Mouse (Mus musculus) myocyte (in vitro differentiated cells): Measurements from ENCODE around the gene Dnal1. TPM values are rescaled to one million over a fixed set of nuclear protein-coding genes. Genes with fewer than 3 reads are reported as not detected.

Experiments
- H3K27me3 ChIP-seq: one replicate; pipeline ENCODE4 v1.6.1; 2011; ENCODE audit not compliant: control insufficient read depth, insufficient read depth, insufficient read length
- H3K36me3 ChIP-seq: one replicate; pipeline ENCODE4 v1.6.1; 2011; ENCODE audit not compliant: control insufficient read depth, insufficient read depth
- H3K4me2 ChIP-seq: one replicate; pipeline ENCODE4 v1.6.1; 2011; ENCODE audit warnings: low read depth, control low read depth
- H3K4me3 ChIP-seq: one replicate; pipeline ENCODE4 v1.5.1; 2011; ENCODE audit warnings: mild to moderate bottlenecking, control low read depth, moderate library complexity
- H3K79me2 ChIP-seq: one replicate; pipeline ENCODE4 v1.6.1; 2011; ENCODE audit not compliant: control insufficient read depth, insufficient read depth
- H3ac ChIP-seq: one replicate; pipeline ENCODE4 v1.6.1; 2011; ENCODE audit not compliant: control insufficient read depth, insufficient read length
- CEBPB ChIP-seq: IDR thresholded peaks from 2 replicates; pipeline ENCODE4 v1.6.1; 2011; ENCODE audit warnings: mild to moderate bottlenecking, moderate library complexity; ENCODE audit not compliant: poor library complexity, insufficient read depth, severe bottlenecking
- E2F4 ChIP-seq: IDR thresholded peaks from one replicate; pipeline ENCODE4 v1.6.1; 2011; ENCODE audit warnings: mild to moderate bottlenecking, control low read depth, moderate library complexity; ENCODE audit not compliant: insufficient read depth
- MAX ChIP-seq: IDR thresholded peaks from one replicate; pipeline ENCODE4 v1.6.1; 2011; ENCODE audit warnings: low read depth, mild to moderate bottlenecking, control low read depth
- MYOD1 ChIP-seq, 3 experiments: IDR thresholded peaks; one replicate each; pipeline ENCODE4 v1.6.1; 2011; ENCODE audit warnings: control low read depth in 2 of 3, low read depth in 2 of 3, mild to moderate bottlenecking in 2 of 3, moderate library complexity in 1 of 3; ENCODE audit not compliant: insufficient read length in 2 of 3, control insufficient read depth in 1 of 3
- MYOG ChIP-seq, 3 experiments: IDR thresholded peaks; one replicate each; pipeline ENCODE4 v1.6.1; 2011; ENCODE audit warnings: control low read depth in 2 of 3, low read depth in 2 of 3, mild to moderate bottlenecking in 2 of 3; ENCODE audit not compliant: insufficient read length in 2 of 3, control insufficient read depth in 1 of 3, insufficient read depth in 1 of 3
- POLR2A ChIP-seq: IDR thresholded peaks from one replicate; pipeline ENCODE4 v1.6.1; 2011; ENCODE audit warnings: low read depth, mild to moderate bottlenecking, control low read depth, moderate library complexity; ENCODE audit not compliant: insufficient read length
- POLR2AphosphoS2 ChIP-seq: IDR thresholded peaks from one replicate; pipeline ENCODE4 v1.6.1; 2011; ENCODE audit warnings: low read depth, control low read depth; ENCODE audit not compliant: insufficient read length
- REST ChIP-seq: IDR thresholded peaks from one replicate; pipeline ENCODE4 v1.6.1; 2011; ENCODE audit warnings: mild to moderate bottlenecking, control low read depth, moderate library complexity; ENCODE audit not compliant: insufficient read depth, insufficient read length
- SRF ChIP-seq: IDR thresholded peaks from one replicate; pipeline ENCODE4 v1.6.1; 2011; ENCODE audit warnings: low read depth; ENCODE audit not compliant: control insufficient read depth, insufficient read length
- TCF12 ChIP-seq: IDR thresholded peaks from one replicate; pipeline ENCODE4 v1.6.1; 2011; ENCODE audit warnings: mild to moderate bottlenecking, control low read depth; ENCODE audit not compliant: poor library complexity, insufficient read depth, severe bottlenecking
- TCF3 ChIP-seq: IDR thresholded peaks from one replicate; pipeline ENCODE4 v1.6.1; 2011; ENCODE audit warnings: low read depth, control low read depth; ENCODE audit not compliant: insufficient read length
- USF1 ChIP-seq: IDR thresholded peaks from one replicate; pipeline ENCODE4 v1.6.1; 2011; ENCODE audit warnings: low read depth, mild to moderate bottlenecking, control low read depth, moderate library complexity
- polyA plus RNA-seq: library from polyadenylated mRNA; unstranded; fragments of >200 nt; fragmentation: generic; extraction: Trizol; gene quantifications from one replicate; pipeline ENCODE4 v1.2.1, GENCODE M21; 2012; ENCODE audit warnings: missing spikeins

Gene Dnal1
- polyA plus RNA-seq, 1 experiment, result 11.4 TPM

GRCm38 (mm10) chr12:84125892-84126291 lies 11.7 kb downstream of the Dnal1 start:
- no peak overlapping the region for H3ac ChIP-seq
- no peaks in the 10 kb centered on the region for H3K27me3 ChIP-seq
- H3K4me2 ChIP-seq, result no peak overlapping the region
- no peaks in the 10 kb centered on the region for H3K79me2 ChIP-seq
- peaks cover 20% of the 10 kb centered on the region for H3K36me3 ChIP-seq
- H3K4me3 ChIP-seq, result no peak overlapping the region
- TF ChIP-seq REST (no peak), MYOD1 (IDR thresholded peaks at IDR 0.05; ENCODE audit: control insufficient read depth in 1 of 3, insufficient read length in 2 of 3, low read depth in 2 of 3) (no peak), POLR2AphosphoS2 (no peak), MAX (no peak), TCF12 (no peak), USF1 (no peak), CEBPB (no peak), POLR2A (no peak), MYOG (IDR thresholded peaks at IDR 0.05; ENCODE audit: control insufficient read depth in 1 of 3, insufficient read depth in 1 of 3, insufficient read length in 2 of 3, low read depth in 2 of 3) (no peak), SRF (no peak), E2F4 (no peak), TCF3 (no peak)

GRCm38 (mm10) chr12:84126899-84127298 lies 12.7 kb downstream of the Dnal1 start:
- TF ChIP-seq MYOD1 (IDR thresholded peaks at IDR 0.05; ENCODE audit: control insufficient read depth in 1 of 3, insufficient read length in 2 of 3, low read depth in 2 of 3) (peak in 2 of 3 experiments; percentile 77 to 92), E2F4 (no peak), TCF12 (peak; percentile 66), SRF (peak; percentile 91), USF1 (peak; percentile 33), CEBPB (no peak), MYOG (IDR thresholded peaks at IDR 0.05; ENCODE audit: control insufficient read depth in 1 of 3, insufficient read depth in 1 of 3, insufficient read length in 2 of 3, low read depth in 2 of 3) (peak; percentile 46 to 87 (median 78))

GRCm38 (mm10) chr12:84128576-84128975 lies 14.4 kb downstream of the Dnal1 start:
- TF ChIP-seq USF1 (no peak), MAX (no peak), POLR2A (no peak), REST (no peak), MYOG (IDR thresholded peaks at IDR 0.05; ENCODE audit: control insufficient read depth in 1 of 3, insufficient read depth in 1 of 3, insufficient read length in 2 of 3, low read depth in 2 of 3) (no peak), MYOD1 (IDR thresholded peaks at IDR 0.05; ENCODE audit: control insufficient read depth in 1 of 3, insufficient read length in 2 of 3, low read depth in 2 of 3) (no peak), TCF3 (no peak), POLR2AphosphoS2 (no peak), CEBPB (no peak), SRF (no peak), E2F4 (no peak), TCF12 (no peak)
- Histone ChIP-seq H3K4me3 (no peak overlapping the region), H3K79me2 (no peaks in the 10 kb centered on the region), H3K4me2 (no peak overlapping the region), H3K36me3 (peaks cover 28% of the 10 kb centered on the region), H3ac (no peak overlapping the region), H3K27me3 (no peaks in the 10 kb centered on the region)

More at GRCm38 (mm10) chr12:84126899-84127298, 12.7 kb downstream of the Dnal1 start:
- Histone ChIP-seq H3K4me3 (no peak overlapping the region), H3K27me3 (no peaks in the 10 kb centered on the region), H3K36me3 (peaks cover 26% of the 10 kb centered on the region), H3K4me2 (peak overlapping the region; percentile 30), H3K79me2 (no peaks in the 10 kb centered on the region), H3ac (no peak overlapping the region)

- Histone ChIP-seq H3K4me2 (no peak overlapping the region), H3K36me3 (peaks cover 15% of the 10 kb centered on the region), H3K4me3 (no peak overlapping the region), H3ac (no peak overlapping the region), H3K79me2 (no peaks in the 10 kb centered on the region), H3K27me3 (no peaks in the 10 kb centered on the region)
- TF ChIP-seq POLR2AphosphoS2, result no peak
- TF ChIP-seq REST, result no peak
- TF ChIP-seq CEBPB, result no peak
- no peak for TF ChIP-seq MYOD1 (IDR thresholded peaks at IDR 0.05; ENCODE audit: control insufficient read depth in 1 of 3, insufficient read length in 2 of 3, low read depth in 2 of 3)
- no peak for TF ChIP-seq SRF
- TF ChIP-seq POLR2A, result no peak
- TF ChIP-seq USF1, result no peak
- no peak for TF ChIP-seq MYOG (IDR thresholded peaks at IDR 0.05; ENCODE audit: control insufficient read depth in 1 of 3, insufficient read depth in 1 of 3, insufficient read length in 2 of 3, low read depth in 2 of 3)
- TF ChIP-seq TCF3, result no peak
- TF ChIP-seq TCF12, result no peak
- TF ChIP-seq MAX, result no peak
These were observed 15.8 kb downstream of the Dnal1 start for GRCm38 (mm10) chr12:84129931-84130330.

GRCm38 (mm10) chr12:84132265-84132664 lies 18.1 kb downstream of the Dnal1 start:
- peaks cover 16% of the 10 kb centered on the region for H3K36me3 ChIP-seq

More at GRCm38 (mm10) chr12:84132265-84132664, 18.1 kb downstream of the Dnal1 start:
- no peak overlapping the region for H3ac ChIP-seq
- no peak overlapping the region for H3K4me3 ChIP-seq
- no peak for TF ChIP-seq SRF
- no peak for TF ChIP-seq REST
- TF ChIP-seq CEBPB, result no peak
- no peak for TF ChIP-seq TCF12
- TF ChIP-seq MYOD1 (IDR thresholded peaks at IDR 0.05; ENCODE audit: control insufficient read depth in 1 of 3, insufficient read length in 2 of 3, low read depth in 2 of 3), result no peak
- TF ChIP-seq MYOG (IDR thresholded peaks at IDR 0.05; ENCODE audit: control insufficient read depth in 1 of 3, insufficient read depth in 1 of 3, insufficient read length in 2 of 3, low read depth in 2 of 3), result no peak
- no peak overlapping the region for H3K4me2 ChIP-seq
- H3K27me3 ChIP-seq, result no peaks in the 10 kb centered on the region
- H3K79me2 ChIP-seq, result no peaks in the 10 kb centered on the region
